ENCODE assay signal across 7 mouse cellular contexts in genomic region chr4:109406054-109406485, GRCm38 (mm10). TPM values are rescaled to one million over a fixed set of nuclear protein-coding genes. Genes with fewer than 3 reads are reported as not detected.
DNase-seq lines count a peak whose midpoint lies in the region; ATAC-seq and TF ChIP-seq lines count a peak whose summit lies in the region.

No protein-coding gene starts in this region.

- no peak overlapping the region for H3K27ac ChIP-seq in cortical plate, adult 2 months (ENCODE audit: insufficient read depth, low read length)
- no peak overlapping the region for H3K27ac ChIP-seq in hindbrain, embryonic 14.5 days

- H3K4me2 ChIP-seq in hindbrain, embryonic 14.5 days (replicated peaks), result peak overlapping the region; percentile 98

- peak; percentile 86 to 89 for DNase-seq in adrenal gland, postnatal 36 days
- peak; percentile 69 for DNase-seq in gastrocnemius, adult 18-20 months (ENCODE audit: low spot score)
- peak; percentile 42 for DNase-seq in hindbrain, embryonic 14.5 days (ENCODE audit: low spot score)
- peak; percentile 52 to 71 for DNase-seq in left cerebral cortex, postnatal 14 days (ENCODE audit: low spot score in 2 of 2)
- DNase-seq in right cerebral cortex, postnatal 25 days, result peak; percentile 23

- H3K9ac ChIP-seq in hindbrain, embryonic 14.5 days, result peak overlapping the region; percentile 77

- no peaks in the 10 kb centered on the region for H3K36me3 ChIP-seq in hindbrain, embryonic 14.5 days (replicated peaks; ENCODE audit: control insufficient read depth, insufficient read depth)

- intact Hi-C loops in left cerebral cortex, postnatal 14 days (cut with DNase I), result no loop called here

- no peak for TF ChIP-seq CTCF in cortical plate, adult 2 months (IDR thresholded peaks at IDR 0.05; ENCODE audit: extremely low read depth, insufficient read depth, low read length)

- no peak for TF ChIP-seq POLR2A in cortical plate, adult 2 months (IDR thresholded peaks at IDR 0.05; ENCODE audit: extremely low read depth, insufficient read depth, low read length)

- H3K4me3 ChIP-seq in cortical plate, adult 2 months (ENCODE audit: insufficient read depth, low read length), result peak overlapping the region; percentile 44
- peak overlapping the region; percentile 75 for H3K4me3 ChIP-seq in hindbrain, embryonic 14.5 days (replicated peaks; ENCODE audit: low read length)

- 7% methylated on average over 3 of the region's 3 CpGs for WGBS in hindbrain, embryonic 14.5 days

- H3K9me3 ChIP-seq in hindbrain, embryonic 14.5 days (ENCODE audit: control insufficient read depth, low read length), result no peaks in the 10 kb centered on the region

- ATAC-seq in hindbrain, embryonic 14.5 days (ENCODE audit: low FRiP score), result peak; percentile 33; the same call in 1 of the 2 replicates
- ATAC-seq in megakaryocyte, adult 5-6 weeks (ENCODE audit: poor library complexity, severe bottlenecking), result peak; percentile 77

- no peaks in the 10 kb centered on the region for H3K4me1 ChIP-seq in cortical plate, adult 2 months (ENCODE audit: control insufficient read depth, insufficient read depth, low read length)
- peaks cover 7% of the 10 kb centered on the region for H3K4me1 ChIP-seq in hindbrain, embryonic 14.5 days (replicated peaks; ENCODE audit: control insufficient read depth, insufficient read depth, low read length)

- no peaks in the 10 kb centered on the region for H3K27me3 ChIP-seq in hindbrain, embryonic 14.5 days (ENCODE audit: control insufficient read depth, insufficient read depth, low read length)

RNA-seq across cellular contexts. Expression of gene Ttc39a, which starts 0.4 kb away (rescaled TPM):
- 1 to 10 TPM; 4.2 to 5.0 TPM for total RNA-seq in adrenal gland, postnatal 36 days (2021)
- 4.0 and 5.0 TPM in 2 replicates for polyA plus RNA-seq in cortical plate, adult 2 months (2012; rRNA removed)
- total RNA-seq in gastrocnemius, adult 18-20 months (2021), result under 1 TPM in 1 of 2 experiments, not detected in 1; 0.11 TPM
- 3.3 and 3.5 TPM in 2 replicates for polyA plus RNA-seq in hindbrain, embryonic 14.5 days (2014; fragmentation: Nextera tagmentation; extraction: Ambion mirVana)
- 1 to 10 TPM; 1.2 to 2.0 TPM for total RNA-seq in left cerebral cortex, postnatal 14 days (2021)
- total RNA-seq in megakaryocyte, adult 5-6 weeks (2015), result 0.29 TPM in 1 of 2 replicates, not detected in the other
- 0.16 and 0.51 TPM in 2 replicates for total RNA-seq in megakaryocyte, adult 5-6 weeks (2017)

Comparison
In these comparisons a context has a peak if more than half of its experiments do, and no peak if none do; other contexts are left out.
1. DNase-seq: peak in every context shown above with its lines; median percentile 88 in adrenal gland, postnatal 36 days; 69 in gastrocnemius, adult 18-20 months; 62 in left cerebral cortex, postnatal 14 days; 42 in hindbrain, embryonic 14.5 days; 23 in right cerebral cortex, postnatal 25 days.